ENCODE assay signal across 8 mouse cellular contexts in the genomic region with DNA sequence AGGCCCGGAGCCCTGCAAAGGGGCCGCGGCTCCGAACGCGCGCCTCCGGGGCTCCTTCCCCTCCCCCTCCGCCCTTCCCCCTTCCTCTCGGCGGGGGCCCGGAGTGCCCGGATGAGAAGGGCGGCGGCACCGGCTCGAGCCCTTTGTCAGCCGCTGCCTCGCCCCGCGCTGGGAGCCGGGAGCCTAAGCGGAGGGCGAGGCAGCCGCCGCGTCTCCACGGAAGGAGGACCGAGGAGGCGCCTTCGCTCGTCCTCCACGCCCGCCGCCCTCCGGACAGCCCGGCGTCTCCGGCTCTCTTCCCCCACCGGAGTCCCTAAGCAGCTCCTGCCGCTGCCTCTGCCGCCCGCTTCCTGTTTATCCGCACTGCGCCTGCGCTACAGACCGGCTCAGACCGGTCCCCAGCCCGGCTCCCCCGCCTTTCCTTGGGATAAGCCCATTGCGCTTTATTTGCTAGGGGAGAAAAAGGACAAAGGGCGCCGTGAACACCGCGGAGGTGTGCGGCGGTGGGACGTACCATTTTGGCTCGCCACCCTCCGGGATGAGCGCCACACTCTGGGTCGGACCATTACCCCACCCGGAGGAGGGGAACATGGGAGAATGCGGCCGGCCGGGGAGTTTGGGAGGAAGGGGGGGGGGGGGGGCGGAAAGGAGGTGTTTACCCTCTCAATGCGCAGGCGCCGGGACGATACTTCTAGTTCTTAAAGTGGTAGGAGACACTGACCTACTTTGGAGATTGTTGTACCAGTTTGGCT. TPM values are rescaled to one million over a fixed set of nuclear protein-coding genes. Genes with fewer than 3 reads are reported as not detected.
A peak's percentile ranks its signal among the peaks of the same experiment; 100 is the strongest.
DNase-seq lines count a peak whose midpoint lies in the region; ATAC-seq and TF ChIP-seq lines count a peak whose summit lies in the region.

A gene (minus strand): TSS at position 657 of the 752 bp plus-strand sequence.

- no peaks in the 10 kb centered on the region for H3K27me3 ChIP-seq in Patski
- H3K27me3 ChIP-seq in hindbrain, embryonic 13.5 days = no peaks in the 10 kb centered on the region

- WGBS in hindbrain, embryonic 13.5 days = under 1% methylated on average over 53 of the region's 71 CpGs

- H3K9me3 ChIP-seq in hindbrain, embryonic 13.5 days = no peaks in the 10 kb centered on the region

- H3K4me1 ChIP-seq in hindbrain, embryonic 13.5 days (replicated peaks) = peaks cover 40% of the 10 kb centered on the region

- peaks cover 13% of the 10 kb centered on the region for H3K36me3 ChIP-seq in hindbrain, embryonic 13.5 days

- H3K4me2 ChIP-seq in hindbrain, embryonic 13.5 days = peak within 1 kb of the TSS; percentile 82

- TF ChIP-seq CTCF in Patski (IDR thresholded peaks at IDR 0.05) = no peak

- in situ Hi-C loops in Patski (cut with MboI; ENCODE audit: low pct_unique_long_range_greater_than_20kb) = no loop called here

- peak within 1 kb of the TSS; percentile 99 for H3K4me3 ChIP-seq in hindbrain, embryonic 13.5 days

- H3K9ac ChIP-seq in hindbrain, embryonic 13.5 days = peak within 1 kb of the TSS; percentile 100

- H3K27ac ChIP-seq in hindbrain, embryonic 13.5 days = peak within 1 kb of the TSS; percentile 99

- ATAC-seq in Patski = peak; percentile 93
- peak; percentile 98 for ATAC-seq in hindbrain, embryonic 13.5 days (ENCODE audit: low FRiP score)

- POLR2A ChIA-PET in Patski (lab: Charles Lee) = interaction anchor here (1.1 kb wide), 3 partner anchors 9 to 1310 kb away, joined by 3 to 5 read pairs (median 3); no protein-coding TSS in a partner anchor

- CTCF ChIA-PET in Patski (lab: Charles Lee) = no interaction called here

- peak; percentile 90 for DNase-seq in Patski (ENCODE audit: low read depth, low spot score)
- peak; percentile 98 for DNase-seq in cerebellum, postnatal 14 days
- peak; percentile 97 to 98 for DNase-seq in frontal cortex, postnatal 14 days (ENCODE audit: low spot score in 2 of 2)
- peak; percentile 91 for DNase-seq in layer of hippocampus, postnatal 25 days (ENCODE audit: extremely low spot score in 1 of 2, low spot score in 1 of 2)
- DNase-seq in lung, postnatal 25 days (ENCODE audit: low spot score) = peak; percentile 99
- DNase-seq in retina, embryonic 14.5 days (ENCODE audit: low spot score) = peak; percentile 99
- peak; percentile 98 for DNase-seq in thymus, postnatal 4 days

RNA-seq across cellular contexts. Expression of the gene that starts here (rescaled TPM):
- polyA plus RNA-seq in Patski (2021) = 86.3 TPM
- 86.8 and 88.0 TPM in 2 replicates for polyA plus RNA-seq in hindbrain, embryonic 13.5 days (2015; fragmentation: Nextera tagmentation; extraction: Ambion mirVana)
- 100 to 1,000 TPM; 147 to 148 TPM for total RNA-seq in layer of hippocampus, postnatal 25 days (2021)

Comparison
In these comparisons a context has a peak if more than half of its experiments do, and no peak if none do; other contexts are left out.
1. Peak in every context shown above with its lines: DNase-seq, ATAC-seq, H3K4me3 ChIP-seq and H3K27ac ChIP-seq.